In genomic region chr10:123183243-123183642, GRCm38 (mm10) we compare ENCODE assay signal across 8 mouse cellular contexts. TPM values are rescaled to one million over a fixed set of nuclear protein-coding genes. Genes with fewer than 3 reads are reported as not detected.
DNase-seq lines count a peak whose midpoint lies in the region; ATAC-seq and TF ChIP-seq lines count a peak whose summit lies in the region.

No protein-coding gene starts in this region.

- no peak for TF ChIP-seq CTCF in kidney, postnatal 0 days (IDR thresholded peaks at IDR 0.05; ENCODE audit: low read depth)

- H3K4me1 ChIP-seq in liver, embryonic 11.5 days (replicated peaks; ENCODE audit: control insufficient read depth, insufficient read depth, low read length), result peaks cover 26% of the 10 kb centered on the region
- H3K4me1 ChIP-seq in kidney, postnatal 0 days (replicated peaks; ENCODE audit: insufficient read depth, low read length), result peaks cover 4% of the 10 kb centered on the region; the same call in 1 of the 2 replicates
- H3K4me1 ChIP-seq in stomach, embryonic 15.5 days, result no peaks in the 10 kb centered on the region
- peaks cover 11% of the 10 kb centered on the region; the same call in 1 of the 2 replicates for H3K4me1 ChIP-seq in hindbrain, embryonic 14.5 days (replicated peaks; ENCODE audit: control insufficient read depth, insufficient read depth, low read length)

- no peak overlapping the region for H3K4me3 ChIP-seq in liver, embryonic 11.5 days (ENCODE audit: low read depth, low read length)
- H3K4me3 ChIP-seq in kidney, postnatal 0 days (replicated peaks; ENCODE audit: low read depth, low read length), result no peak overlapping the region
- no peak overlapping the region for H3K4me3 ChIP-seq in stomach, embryonic 15.5 days (replicated peaks)
- H3K4me3 ChIP-seq in hindbrain, embryonic 14.5 days (replicated peaks; ENCODE audit: low read length), result no peak overlapping the region

- H3K9ac ChIP-seq in liver, embryonic 11.5 days (ENCODE audit: low read depth, low read length), result no peak overlapping the region
- H3K9ac ChIP-seq in kidney, postnatal 0 days (ENCODE audit: low read depth, low read length), result no peak overlapping the region
- no peak overlapping the region for H3K9ac ChIP-seq in stomach, embryonic 15.5 days
- H3K9ac ChIP-seq in hindbrain, embryonic 14.5 days, result no peak overlapping the region

- 0 out of 2 replicates have a peak, but pooled peaks have one; percentile 40 for ATAC-seq in liver, embryonic 11.5 days (replicated peaks; ENCODE audit: low FRiP score)
- ATAC-seq in kidney, postnatal 0 days (replicated peaks; ENCODE audit: low FRiP score, low read depth), result peak; percentile 74; the same call in 1 of the 2 replicates
- ATAC-seq in stomach, embryonic 15.5 days (ENCODE audit: insufficient read depth, low FRiP score, low read depth), result peak; percentile 60; the same call in 1 of the 2 replicates
- no peak for ATAC-seq in hindbrain, embryonic 14.5 days (ENCODE audit: low FRiP score)

- peaks cover 4% of the 10 kb centered on the region; the same call in 1 of the 2 replicates for H3K36me3 ChIP-seq in liver, embryonic 11.5 days (ENCODE audit: control insufficient read depth, insufficient read depth, low read length)
- peaks cover 4% of the 10 kb centered on the region; the same call in 1 of the 2 replicates for H3K36me3 ChIP-seq in kidney, postnatal 0 days (ENCODE audit: insufficient read depth, low read length)
- peaks cover 4% of the 10 kb centered on the region; the same call in 1 of the 2 replicates for H3K36me3 ChIP-seq in stomach, embryonic 15.5 days
- peaks cover 26% of the 10 kb centered on the region for H3K36me3 ChIP-seq in hindbrain, embryonic 14.5 days (replicated peaks; ENCODE audit: control insufficient read depth, insufficient read depth)

- H3K9me3 ChIP-seq in liver, embryonic 11.5 days (ENCODE audit: control insufficient read depth, low read length), result no peaks in the 10 kb centered on the region
- H3K9me3 ChIP-seq in kidney, postnatal 0 days (replicated peaks; ENCODE audit: low read length), result no peaks in the 10 kb centered on the region
- H3K9me3 ChIP-seq in stomach, embryonic 15.5 days, result no peaks in the 10 kb centered on the region
- H3K9me3 ChIP-seq in hindbrain, embryonic 14.5 days (ENCODE audit: control insufficient read depth, low read length), result no peaks in the 10 kb centered on the region

- H3K27ac ChIP-seq in liver, embryonic 11.5 days (ENCODE audit: low read depth, low read length), result no peak overlapping the region
- no peak overlapping the region for H3K27ac ChIP-seq in kidney, postnatal 0 days
- no peak overlapping the region for H3K27ac ChIP-seq in stomach, embryonic 15.5 days
- H3K27ac ChIP-seq in hindbrain, embryonic 14.5 days, result no peak overlapping the region

- DNase-seq in liver, embryonic 11.5 days (ENCODE audit: low spot score), result no peak
- no peak for DNase-seq in liver
- DNase-seq in cerebellum, postnatal 10 days, result peak; percentile 58 to 59
- no peak for DNase-seq in kidney, postnatal 0 days (ENCODE audit: low spot score)
- no peak for DNase-seq in adrenal gland, postnatal 14 days
- DNase-seq in adrenal gland, adult 2 months, result no peak
- no peak for DNase-seq in hindbrain, embryonic 14.5 days (ENCODE audit: low spot score)

- WGBS in liver, embryonic 11.5 days, result 60% methylated on average over 7 of the region's 7 CpGs
- 34% methylated on average over 7 of the region's 7 CpGs for WGBS in kidney, postnatal 0 days
- 34% methylated on average over 7 of the region's 7 CpGs for WGBS in stomach, embryonic 15.5 days
- 53% methylated on average over 7 of the region's 7 CpGs for WGBS in hindbrain, embryonic 14.5 days

- no peak overlapping the region for H3K4me2 ChIP-seq in liver, embryonic 11.5 days
- no peak overlapping the region for H3K4me2 ChIP-seq in kidney, postnatal 0 days (ENCODE audit: low read length)
- H3K4me2 ChIP-seq in stomach, embryonic 15.5 days, result no peak overlapping the region
- H3K4me2 ChIP-seq in hindbrain, embryonic 14.5 days (replicated peaks), result no peak overlapping the region

- no peaks in the 10 kb centered on the region for H3K27me3 ChIP-seq in liver, embryonic 11.5 days (replicated peaks; ENCODE audit: control insufficient read depth, insufficient read depth, low read length)
- H3K27me3 ChIP-seq in kidney, postnatal 0 days (ENCODE audit: insufficient read depth, low read length), result no peaks in the 10 kb centered on the region
- no peaks in the 10 kb centered on the region for H3K27me3 ChIP-seq in stomach, embryonic 15.5 days (replicated peaks)
- H3K27me3 ChIP-seq in hindbrain, embryonic 14.5 days (ENCODE audit: control insufficient read depth, insufficient read depth, low read length), result no peaks in the 10 kb centered on the region

RNA-seq across cellular contexts. Expression of gene Usp15, which starts 13.6 kb away (rescaled TPM):
- polyA plus RNA-seq in liver, embryonic 11.5 days (2014; fragmentation: Nextera tagmentation; extraction: Ambion mirVana), result 139 and 159 TPM in 2 replicates
- 58.9 and 59.2 TPM in 2 replicates for polyA plus RNA-seq in kidney, postnatal 0 days (2015; fragmentation: Nextera tagmentation; extraction: Ambion mirVana)
- 69.3 and 70.3 TPM in 2 replicates for polyA plus RNA-seq in stomach, embryonic 15.5 days (2015; fragmentation: Nextera tagmentation; extraction: Ambion mirVana)
- total RNA-seq in adrenal gland, postnatal 14 days (2021), result 92.2 and 94.3 TPM in 2 replicates
- 100 to 1,000 TPM in 1 of 2 experiments, 10 to 100 TPM in 1; 67.7 to 105 TPM for total RNA-seq in adrenal gland, adult 2 months (2021)
- polyA plus RNA-seq in adrenal gland, adult 2 months (2012; rRNA removed), result 1.3 and 1.5 TPM in 2 replicates
- polyA plus RNA-seq in hindbrain, embryonic 14.5 days (2014; fragmentation: Nextera tagmentation; extraction: Ambion mirVana), result 93.2 and 99.7 TPM in 2 replicates

Comparison
In these comparisons a context has a peak if more than half of its experiments do, and no peak if none do; other contexts are left out.
1. DNase-seq: peak in cerebellum, postnatal 10 days (2 of 2); none in liver, embryonic 11.5 days (single experiment), liver (single experiment), kidney, postnatal 0 days (single experiment), adrenal gland, postnatal 14 days (single experiment), adrenal gland, adult 2 months (single experiment) and hindbrain, embryonic 14.5 days (single experiment).
2. RNA of gene Usp15, which starts 13.6 kb away (polyA plus RNA-seq): 139 to 159 TPM in liver, embryonic 11.5 days, 93.2 to 99.7 TPM in hindbrain, embryonic 14.5 days, 69.3 to 70.3 TPM in stomach, embryonic 15.5 days and 58.9 to 59.2 TPM in kidney, postnatal 0 days; 1.3 to 1.5 TPM in adrenal gland, adult 2 months; every median in the first group is over 10 times any median in the second.